Mouse (Mus musculus) ovary, postnatal 10 days (tissue): Measurements from ENCODE around the gene C1ra.
"Not testable (repeated sequence)": the region's sequence is repeated elsewhere in the genome, so short reads cannot be mapped to it uniquely, and the experiment has no call there.

Experiments used
- DNase-seq: peaks from one replicate; pipeline ENCODE4 v3.0.0; 2022; ENCODE audit warnings: low spot score

C1ra gene

DNA sequence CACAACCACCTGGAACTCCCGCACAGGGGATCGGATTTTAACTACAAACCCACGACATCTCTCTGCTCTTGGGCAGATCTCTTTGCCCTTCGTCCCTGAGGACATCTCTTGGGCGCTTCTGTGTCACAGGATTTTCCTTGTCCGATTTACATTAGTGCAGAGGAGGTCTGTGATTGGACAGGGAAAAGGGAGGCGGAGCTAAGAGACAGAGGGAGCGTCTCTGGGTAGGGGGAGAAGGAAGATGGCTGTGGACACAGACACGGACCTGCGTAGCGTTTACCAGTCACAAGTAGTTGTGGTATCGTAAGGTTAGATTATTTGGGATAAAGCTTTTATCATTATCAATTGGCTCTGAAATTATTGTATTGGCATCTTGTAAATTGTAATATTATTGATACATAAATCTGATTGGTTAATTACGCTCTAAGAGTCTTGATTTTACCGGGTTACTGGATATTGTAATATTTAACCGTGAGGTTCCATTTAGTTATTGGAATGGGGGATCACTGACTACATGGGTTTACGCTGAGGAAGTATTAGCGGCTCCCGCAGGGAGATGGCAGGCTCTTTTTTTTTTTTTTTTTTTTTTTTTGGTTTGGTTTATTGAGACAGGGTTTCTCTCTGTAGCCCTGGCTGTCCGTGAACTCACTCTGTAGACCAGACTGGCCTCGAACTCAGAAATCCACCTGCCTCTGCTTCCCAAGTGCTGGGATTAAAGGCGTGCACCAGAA lies 26.6 kb upstream of the C1ra start:
- no peak for DNase-seq

DNA sequence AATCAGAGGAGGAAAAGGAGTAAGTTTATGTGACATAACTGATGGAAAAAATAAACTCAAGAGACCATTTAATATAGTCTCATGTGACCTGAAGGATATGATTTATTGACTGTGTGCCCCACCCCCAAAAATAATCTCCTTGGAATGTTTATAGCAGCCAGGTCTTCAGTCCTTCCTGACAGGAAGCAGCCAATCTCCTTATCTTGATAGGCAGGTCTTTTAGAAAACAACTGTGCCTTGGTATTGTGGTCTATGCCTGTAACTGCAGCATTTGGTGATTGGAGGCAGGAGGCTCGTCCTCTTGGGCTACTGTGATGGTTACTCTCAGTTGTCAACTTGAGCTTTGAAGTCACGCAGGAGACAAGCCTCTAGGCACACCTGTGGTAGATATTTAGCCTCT lies 24.7 kb upstream of the C1ra start:
- DNase-seq: no peak

DNA sequence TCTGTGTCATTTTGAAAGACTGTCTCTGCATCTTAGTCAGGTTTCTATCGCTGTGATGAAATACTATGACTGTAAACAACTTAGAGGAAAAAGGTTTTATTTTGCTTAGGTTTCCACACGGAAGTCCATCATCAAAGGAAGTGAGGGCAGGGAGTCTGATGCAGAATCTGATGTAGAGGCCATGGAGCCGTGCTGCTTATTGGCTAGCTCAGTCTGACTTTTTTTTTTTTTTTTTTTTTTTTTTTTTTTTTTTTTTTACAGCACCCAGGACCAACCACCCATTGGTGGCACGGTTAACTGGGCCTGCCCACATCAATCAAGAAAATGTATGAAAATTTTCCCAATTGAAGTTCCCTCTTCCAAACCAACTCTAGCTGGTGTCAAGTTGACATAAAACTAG lies 23.3 kb upstream of the C1ra start:
- no peak for DNase-seq

DNA sequence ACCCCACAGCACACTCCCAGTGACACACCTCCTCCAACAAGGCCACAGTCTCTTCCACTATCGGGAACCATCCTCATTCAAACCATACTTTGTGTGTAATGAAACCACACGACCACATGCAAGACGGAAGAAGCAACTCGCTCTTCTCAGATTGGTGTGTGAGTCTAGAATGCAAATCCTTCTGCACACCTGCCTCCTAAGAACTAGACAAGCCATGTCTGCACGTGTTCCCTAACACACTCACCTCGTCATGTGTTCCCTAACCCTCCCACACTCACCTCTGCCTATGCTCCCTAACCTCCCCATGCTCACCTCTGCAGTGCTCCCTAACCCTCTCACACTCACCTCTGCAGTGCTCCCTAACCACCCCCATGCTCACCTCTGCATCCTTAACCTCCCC lies 20.8 kb upstream of the C1ra start:
- no peak for DNase-seq

DNA sequence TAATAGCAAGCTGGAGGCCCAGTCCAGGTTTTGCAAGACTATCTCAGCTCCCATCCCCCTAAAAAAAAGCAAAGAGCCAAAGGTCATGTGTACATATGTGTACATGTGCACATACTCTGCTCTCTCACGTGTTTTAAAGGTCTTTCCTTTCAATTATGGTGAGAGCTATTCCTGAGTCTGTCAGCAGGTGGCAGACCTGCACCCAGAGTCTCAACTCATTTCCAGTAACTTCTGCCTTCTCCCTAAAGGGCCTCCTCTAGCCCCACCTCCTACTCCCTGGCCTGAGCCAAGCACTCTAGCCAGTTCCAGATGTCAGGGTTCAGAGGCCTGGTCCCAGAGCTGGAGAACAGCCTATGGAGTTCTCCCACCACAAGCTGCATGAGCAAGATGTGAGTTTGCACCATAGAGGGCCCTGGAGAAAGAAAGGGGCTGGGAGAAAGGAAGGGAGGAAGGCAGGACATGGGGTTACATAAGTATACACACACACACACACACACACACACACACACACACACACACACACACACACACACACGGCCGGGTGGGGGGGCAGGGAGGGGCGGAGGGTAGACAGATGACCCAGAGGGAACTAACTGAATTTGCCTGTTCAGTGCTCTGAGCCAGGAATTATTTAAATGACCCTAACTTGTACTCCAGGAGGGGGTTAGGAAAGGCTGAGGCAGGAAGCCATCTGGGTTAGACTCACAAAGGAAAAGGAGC lies 19.2 kb upstream of the C1ra start, which contains the start of gene C1rl:
C1rl (plus strand) TSS at position 272 of the 720 bp plus-strand sequence.
- DNase-seq: peak; percentile 53

DNA sequence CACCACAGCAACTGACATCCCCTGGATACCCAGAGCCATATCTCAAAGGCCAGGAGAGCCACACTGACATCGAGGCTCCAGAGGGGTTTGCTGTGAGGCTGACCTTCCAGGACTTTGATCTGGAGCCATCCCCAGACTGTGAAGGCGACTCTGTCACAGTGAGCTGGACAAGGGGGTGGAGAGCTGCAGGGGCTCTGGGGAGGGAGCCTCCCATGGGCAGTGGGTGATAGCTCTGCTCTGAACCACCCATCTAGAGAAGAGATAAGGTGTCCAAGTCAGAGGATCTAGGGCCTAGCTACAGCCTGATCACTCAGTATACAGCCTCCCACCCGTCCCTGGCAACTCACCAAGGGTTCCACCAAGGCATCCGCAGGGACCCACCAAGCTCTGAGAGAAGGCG lies 18.3 kb upstream of the C1ra start:
- DNase-seq: no peak

DNA sequence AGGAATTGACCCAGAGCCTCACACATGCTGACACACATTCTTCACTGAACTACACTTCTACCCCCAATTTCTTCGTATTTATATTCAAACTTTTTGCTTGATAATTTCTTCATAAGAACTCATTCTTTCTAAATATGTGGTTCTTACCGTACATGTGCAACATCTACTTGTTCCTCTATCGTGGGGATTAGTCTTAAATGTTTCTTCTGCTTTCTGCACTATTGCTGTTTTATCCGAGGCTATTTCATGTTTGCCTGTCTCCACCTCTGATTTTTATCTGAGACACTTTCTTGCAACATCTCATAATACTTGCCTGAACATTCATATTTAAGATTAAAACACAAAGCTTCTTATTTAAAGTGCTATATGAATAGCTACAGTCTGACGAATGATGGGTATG lies 16.2 kb upstream of the C1ra start:
- no peak for DNase-seq

DNA sequence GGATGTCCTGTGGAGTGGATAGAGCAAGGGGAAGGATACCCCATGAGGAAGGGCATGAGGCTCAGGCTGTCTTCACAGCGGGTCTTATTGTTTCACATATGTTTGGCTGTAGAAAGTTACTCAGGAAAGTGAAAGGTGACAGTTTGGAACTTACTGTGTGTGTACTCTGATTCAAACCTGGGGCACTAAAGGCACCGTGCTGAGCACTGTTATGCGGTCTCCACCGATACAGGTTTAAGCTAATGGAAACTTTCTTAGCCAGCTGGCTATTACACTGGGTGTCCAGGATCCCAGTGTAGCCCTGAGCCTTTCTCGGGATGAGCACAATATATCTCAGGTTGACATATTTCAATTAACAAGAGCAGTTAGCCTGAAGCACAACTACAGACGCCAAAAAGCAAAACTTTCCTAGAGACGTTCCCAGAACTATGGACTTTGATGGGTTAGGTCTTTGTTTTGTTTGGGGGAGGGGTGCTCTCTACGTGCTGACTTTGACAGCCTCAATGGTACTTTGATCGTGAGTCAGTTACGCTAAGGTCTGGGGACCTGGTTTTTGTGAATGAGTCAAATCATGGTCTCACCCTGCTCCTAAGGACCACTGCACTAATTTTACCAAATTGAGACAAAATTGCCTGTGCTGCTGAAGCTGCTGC lies 12.2 kb upstream of the C1ra start:
- DNase-seq: no peak

DNA sequence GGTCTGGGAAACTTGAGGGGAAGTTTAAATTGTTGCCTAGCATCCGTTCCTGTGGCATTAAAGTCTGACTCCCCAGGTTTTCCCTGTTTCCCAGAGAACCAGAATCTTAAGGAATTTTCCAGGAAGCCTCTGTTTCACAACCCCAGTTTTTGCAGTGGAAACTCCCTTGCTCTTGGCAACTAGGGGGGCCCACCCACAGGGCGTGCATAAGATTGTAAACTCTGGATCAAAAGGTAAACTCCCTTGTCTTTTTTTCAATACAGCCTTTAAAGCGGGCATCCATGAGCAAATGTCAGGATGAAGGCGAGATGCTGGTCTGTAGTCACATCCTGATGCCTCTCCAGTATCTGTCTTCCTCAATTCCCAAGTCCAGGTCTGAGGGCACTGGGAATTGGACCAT lies 10.7 kb upstream of the C1ra start:
- DNase-seq: no peak

DNA sequence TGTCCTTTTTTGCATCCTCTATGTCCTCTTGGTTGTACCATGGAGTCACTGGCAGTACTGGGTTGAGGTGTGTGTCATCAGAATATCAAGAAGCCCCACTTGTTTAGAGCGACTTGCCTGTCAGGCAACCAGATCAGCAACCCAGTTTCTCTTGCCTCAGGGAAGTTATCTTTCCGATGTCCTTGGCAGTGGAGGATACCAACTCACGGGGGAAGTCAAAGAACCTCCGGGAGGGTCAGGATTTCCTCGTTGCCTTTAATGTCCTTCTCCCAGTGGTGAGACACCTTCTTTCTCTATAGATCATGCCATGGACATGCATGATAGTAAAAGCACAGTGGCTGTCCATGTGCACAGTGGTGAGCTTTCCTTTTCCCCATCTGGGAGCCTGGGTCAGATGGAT lies 10.2 kb upstream of the C1ra start:
- DNase-seq: no peak

DNA sequence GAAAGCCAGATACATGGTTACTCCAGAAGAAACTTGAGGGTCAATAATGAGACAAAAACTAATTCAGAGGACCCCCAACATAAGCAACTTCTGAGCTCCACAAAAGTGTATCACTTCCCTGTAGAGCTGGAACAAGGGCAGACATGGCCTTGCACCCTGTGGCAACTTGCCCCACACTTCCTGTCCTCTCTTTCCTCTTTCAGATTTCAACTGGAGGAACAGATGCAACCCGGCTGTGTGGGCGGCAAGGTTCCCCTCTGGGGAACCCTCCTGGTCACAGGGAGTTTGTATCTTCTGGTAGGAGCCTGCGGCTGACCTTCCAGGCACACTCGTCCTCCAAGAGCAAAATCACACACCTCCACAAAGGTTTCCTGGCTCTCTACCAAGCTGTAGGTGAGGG lies 7.2 kb upstream of the C1ra start:
- no peak for DNase-seq

DNA sequence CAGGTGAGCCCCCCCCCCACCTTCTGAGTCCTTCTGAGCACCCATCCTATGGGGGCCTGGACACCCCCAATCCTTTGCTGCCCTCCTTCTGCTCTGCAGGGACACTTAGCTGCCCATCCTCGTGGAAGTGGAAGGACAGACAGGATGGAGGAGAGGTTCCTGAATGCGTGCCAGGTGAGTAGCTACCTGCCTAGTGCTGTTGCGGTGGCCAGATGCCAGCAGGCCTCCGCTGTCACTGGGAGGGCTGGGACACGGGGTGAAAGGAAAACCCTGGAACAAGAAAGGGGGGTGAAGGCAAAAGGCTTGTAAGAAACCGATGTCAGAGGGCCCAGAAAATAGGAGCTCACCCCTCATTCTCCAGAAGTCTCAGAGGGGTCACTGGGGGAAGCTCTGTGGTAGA lies 5.2 kb upstream of the C1ra start:
- no peak for DNase-seq

DNA sequence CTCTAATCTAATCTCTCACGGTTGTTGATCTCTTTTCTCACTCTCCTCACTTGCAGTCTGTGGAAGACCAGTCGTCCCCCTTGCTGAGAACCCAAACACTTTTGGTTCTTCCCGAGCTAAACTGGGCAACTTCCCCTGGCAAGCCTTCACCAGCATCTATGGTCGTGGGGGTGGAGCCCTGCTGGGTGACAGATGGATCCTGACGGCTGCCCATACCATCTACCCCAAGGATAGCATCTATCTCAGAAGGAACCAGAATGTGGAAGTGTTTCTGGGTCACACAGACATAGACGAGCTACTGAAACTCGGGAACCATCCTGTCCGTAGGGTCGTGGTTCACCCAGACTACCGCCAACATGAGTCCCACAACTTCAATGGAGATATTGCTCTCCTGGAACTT lies 3.9 kb upstream of the C1ra start:
- DNase-seq: no peak

DNA sequence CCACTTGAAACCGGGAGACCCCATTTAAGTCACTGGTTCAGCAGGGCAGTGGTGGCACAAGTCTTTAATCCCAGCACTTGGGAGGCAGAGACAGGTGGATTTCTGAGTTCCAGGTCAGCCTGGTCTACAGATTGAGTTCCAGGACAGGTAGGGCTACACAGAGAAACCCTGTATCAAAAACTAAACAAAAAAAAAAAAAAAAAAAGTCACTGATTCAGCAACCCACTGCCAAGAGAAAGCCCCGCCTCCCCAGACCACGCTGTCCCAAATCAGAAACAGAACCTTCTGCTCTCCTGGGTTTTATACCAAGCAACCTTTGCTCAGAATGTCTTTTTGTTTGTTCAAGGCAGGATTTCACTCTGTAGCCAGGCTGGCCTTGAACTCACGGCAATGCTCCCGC lies 3.0 kb upstream of the C1ra start:
- DNase-seq: not testable (repeated sequence)

DNA sequence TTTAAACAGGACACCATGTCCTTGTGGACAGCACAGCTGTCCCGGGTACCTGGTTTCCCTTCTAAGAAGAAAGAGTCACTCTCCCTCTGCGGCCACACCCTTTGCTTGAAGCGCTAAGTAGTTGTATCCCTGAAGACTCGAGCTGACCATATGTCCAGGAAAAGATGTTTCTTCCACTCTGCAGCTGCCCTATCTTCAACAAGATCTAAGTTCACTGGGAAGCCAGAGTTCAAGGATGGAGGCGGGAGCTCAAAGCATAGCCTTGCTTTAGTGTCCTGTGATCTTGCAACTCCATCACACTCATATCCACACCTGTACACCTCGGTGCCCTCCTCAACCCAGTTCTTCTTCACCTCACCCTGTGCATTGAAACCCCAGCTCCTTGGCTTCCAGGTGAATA lies 269 bp upstream of the C1ra start:
- DNase-seq: no peak

DNA sequence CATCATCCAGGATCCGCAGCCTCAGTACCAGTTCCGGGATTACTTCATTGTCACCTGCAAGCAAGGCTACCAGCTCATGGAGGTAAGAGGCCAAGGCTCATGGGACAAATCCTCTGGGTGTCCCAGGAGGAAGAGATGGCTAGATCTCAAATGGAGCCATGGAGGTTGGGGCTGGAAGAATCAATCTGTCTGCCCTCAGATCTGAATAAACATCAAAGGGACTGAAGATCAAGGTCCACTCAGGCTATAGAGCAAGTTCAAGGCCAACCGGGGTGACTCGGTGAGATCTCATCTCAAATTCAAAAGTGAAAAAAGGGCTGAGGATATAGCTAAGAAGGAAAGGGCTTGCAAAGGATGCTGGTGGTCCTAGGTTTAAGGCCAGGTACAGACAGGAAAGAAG lies 5.5 kb downstream of the C1ra start:
- not testable (repeated sequence) for DNase-seq

DNA sequence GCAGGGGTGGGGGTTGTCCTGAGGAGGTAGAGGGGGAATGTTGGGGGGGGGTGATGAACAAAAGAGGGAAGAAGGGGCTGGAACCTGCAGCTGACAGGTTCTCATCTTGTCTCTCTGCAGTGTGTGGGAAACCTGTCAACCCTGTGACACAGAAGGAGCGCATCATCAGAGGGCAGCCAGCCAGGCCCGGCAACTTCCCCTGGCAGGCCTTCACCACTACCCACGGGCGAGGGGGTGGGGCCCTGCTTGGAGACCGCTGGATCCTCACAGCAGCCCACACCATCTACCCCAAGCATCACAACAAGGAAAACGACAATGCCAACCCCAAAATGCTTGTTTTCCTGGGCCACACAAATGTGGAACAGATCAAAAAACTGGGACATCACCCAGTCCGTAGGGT lies 9.9 kb downstream of the C1ra start:
- not testable (repeated sequence) for DNase-seq

DNA sequence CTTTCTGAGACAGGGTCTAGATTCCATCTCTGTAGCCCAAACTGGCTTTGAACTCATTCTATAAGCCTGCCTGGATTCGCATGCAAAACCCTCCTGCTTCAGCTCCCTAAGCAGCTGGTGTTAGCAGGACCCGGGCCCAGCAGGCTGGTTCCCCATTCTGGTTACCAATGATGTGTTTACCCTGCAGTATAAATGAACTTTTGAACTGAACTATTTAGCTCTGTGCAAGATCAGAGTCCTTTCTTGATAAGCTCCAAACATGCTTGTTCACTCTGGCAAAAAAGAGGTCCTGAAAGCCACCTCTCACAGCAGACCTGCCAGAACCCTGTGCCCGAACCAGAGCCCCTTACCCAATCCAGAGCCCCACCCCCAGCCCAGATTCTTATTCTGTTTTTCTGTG lies 15.7 kb downstream of the C1ra start:
- DNase-seq: no peak

DNA sequence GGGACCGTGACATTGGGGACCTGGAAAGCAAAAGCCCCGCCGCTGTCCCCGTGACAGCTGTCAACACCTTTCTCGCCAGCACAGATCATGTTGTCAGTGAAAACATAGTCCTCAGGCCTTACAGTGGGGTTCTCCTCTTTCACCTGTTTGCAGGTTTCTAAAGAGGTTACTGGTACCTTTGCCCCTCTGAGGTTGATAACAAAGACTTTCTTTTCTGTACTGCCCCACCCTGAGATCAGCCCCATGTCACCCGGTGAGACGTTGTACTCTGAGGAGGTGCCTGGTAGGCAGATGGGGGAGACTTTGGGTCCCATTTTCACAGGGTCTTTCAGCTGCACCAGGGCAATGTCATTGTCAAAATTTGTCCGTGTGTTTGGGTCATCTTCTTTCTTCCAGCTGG lies 18.9 kb downstream of the C1ra start:
- no peak for DNase-seq

DNA sequence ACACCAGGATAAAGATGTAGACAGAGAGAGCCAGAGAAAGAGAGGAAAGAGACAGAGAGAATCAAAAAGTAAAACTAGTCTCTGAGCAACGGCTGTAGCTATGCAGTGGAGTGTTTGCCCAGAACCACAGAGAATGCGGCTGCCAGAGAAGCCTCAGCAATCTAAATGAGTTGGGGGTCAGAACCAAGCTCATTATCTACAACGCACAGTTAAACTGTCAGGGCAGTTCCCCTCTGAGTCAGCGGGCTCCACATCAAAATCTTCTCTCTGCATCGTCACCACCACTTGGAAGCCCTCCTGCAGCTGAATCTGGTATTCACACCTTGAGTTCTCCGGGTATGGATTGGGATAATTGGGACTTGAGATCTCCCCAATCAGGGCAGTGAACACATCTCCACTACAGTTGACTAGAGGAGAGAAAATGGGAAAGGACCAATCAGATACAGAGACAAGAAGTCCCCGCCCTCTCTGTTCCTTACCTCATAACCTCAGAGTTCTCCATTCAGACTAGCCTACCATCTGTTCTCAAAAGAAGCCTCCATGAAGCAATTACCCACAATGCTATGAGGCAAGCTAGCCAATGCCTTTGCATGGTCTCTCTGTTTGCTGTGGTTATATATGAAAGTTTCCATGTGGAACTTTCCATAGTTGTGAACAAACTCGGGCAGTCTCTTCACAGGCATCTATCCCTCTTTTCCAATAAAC lies 24.1 kb downstream of the C1ra start:
- not testable (repeated sequence) for DNase-seq

DNA sequence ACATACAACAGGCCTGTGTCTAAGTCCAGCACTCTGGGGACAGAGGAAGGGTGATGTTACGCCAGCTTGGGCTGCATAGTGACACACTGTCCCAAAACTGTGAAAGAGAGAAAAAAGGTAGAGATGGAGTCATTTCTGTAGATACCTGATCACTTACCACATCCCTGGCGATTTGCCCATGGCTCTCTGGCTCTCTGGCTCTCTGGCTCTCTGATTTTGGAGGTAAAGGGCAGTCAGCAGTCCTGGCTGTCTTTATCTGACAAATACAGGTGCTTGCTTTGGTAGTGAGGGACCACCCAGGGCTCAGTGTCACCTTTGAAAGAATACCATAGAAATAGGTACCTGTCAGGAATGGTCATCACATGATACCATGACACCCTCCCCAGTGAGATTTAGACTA lies 29.0 kb downstream of the C1ra start:
- not testable (repeated sequence) for DNase-seq

DNA sequence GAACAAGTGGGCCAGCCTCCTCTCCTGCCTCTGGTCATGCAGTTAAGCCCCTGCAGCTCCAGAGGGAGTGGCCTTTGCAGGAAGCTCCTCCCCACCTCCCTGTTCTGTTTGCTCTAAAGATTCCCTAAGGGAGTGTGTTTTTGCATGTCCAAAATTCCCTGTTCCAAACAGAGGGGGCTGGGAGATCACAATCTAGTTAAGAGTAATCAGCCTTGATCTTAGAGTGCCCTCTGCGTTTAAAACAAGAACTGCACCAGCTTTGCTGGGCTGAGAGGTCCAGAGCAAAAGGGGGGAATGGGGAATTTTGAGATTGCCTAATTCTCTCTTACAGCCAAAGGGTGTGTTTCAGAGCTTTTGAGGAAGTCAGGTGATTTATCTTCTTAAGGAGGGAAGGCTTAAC lies 30.1 kb downstream of the C1ra start, which contains the start of gene C1s1:
C1s1 (minus strand) TSS at position 76 of the 400 bp plus-strand sequence.
- DNase-seq: peak; percentile 20

DNA sequence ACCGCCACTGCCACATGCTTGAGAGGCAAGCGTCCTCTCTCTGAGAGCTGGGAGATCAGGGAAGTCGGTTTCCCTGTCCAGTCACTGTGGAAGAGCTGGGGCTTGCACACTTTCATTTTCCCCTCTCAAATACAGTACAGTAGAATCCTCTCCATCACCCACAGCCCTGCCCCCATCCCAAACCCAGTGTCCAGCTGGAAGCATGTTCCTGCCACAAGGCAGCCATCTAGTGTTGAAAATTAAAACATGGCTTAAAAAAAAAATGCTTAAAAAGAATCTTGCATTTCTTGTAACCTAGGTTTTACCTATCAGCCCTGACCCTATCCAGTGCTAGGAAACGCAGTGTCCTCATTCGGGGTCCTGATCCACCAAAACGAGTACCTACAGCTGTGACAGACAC lies 32.3 kb downstream of the C1ra start:
- DNase-seq: no peak
